Mouse (Mus musculus): ENCODE measurements around the gene Ppard.
A peak's percentile ranks its signal among the peaks of the same experiment; 100 is the strongest.

The Ppard gene

GRCm38 (mm10) chr17:28345271-28345721, 112.8 kb downstream of the Ppard start:
- no peak for DNase-seq

DNA sequence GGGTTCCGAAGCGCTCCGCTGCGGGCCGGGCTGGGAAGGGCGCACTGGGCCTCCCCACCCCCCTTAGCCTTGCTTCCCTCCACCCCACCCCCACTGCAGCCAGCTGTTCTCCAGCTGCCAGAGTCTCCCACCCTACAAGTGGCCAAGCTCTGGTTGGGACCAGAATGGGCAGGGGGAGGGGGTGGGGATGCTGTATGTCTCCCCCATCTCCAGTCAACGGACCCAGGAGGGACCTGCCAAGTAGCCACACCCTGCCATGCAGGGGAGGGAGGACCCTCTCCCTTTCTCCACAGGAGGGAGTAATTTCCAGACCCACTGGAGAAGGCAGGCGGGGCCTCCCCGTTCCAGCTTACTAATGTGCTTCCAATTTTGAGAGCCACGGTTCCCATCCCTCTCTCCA, 113.4 kb downstream of the Ppard start:
- no peak for DNase-seq

DNA sequence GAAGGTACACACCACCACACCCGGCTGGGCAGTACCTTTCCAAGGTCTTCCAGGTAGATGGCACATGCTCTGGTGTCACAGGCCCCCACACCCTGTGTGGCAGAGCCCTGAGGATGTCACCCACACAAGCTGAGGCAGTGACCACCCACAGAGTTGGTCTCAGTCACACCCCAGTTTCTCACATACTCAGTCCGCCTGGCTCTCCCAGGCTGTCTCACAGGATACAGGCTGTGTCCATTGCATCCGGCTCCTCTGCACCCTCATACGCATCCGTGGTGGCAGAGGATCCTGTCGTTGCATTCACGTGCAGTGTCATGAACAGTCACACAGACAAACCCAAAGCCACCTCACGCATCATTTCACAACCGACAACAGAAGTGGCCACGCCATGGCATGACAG, 114.8 kb downstream of the Ppard start:
- no peak for DNase-seq

- no peak for DNase-seq
These were observed 115.7 kb downstream of the Ppard start for GRCm38 (mm10) chr17:28348211-28348610.

DNA sequence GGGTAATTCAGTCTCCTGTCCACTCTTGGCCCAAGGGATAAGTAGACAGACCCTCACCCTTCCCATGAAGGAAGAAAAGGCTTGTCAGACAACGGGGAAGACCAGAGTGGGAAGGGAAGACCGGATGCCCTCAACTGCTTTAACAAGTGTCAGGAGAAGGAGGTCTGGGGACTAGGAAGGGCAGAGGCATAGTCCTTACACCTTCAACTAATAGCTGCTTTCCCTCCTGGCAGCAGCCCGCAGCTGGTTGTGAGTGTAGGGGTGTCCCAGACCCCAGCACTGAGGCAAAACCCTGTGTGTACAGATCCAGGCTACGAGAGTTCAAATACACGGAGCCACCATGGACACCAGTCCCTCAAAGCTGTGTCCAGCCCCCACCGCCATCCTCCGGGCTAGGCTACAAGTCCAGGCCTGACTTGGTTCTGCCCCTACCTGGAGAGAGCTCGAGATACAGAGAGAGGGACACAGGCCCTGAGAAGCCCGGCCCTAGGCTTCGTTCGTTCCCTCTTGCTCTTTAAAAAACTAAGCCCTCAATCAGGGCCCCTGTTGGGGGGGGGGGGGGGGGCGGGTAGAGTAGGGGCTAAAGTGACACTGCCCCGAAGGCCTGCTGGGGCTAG, 116.9 kb downstream of the Ppard start:
- no peak for DNase-seq

- no peak for DNase-seq
These were observed 117.5 kb downstream of the Ppard start for GRCm38 (mm10) chr17:28349901-28350465.

DNA sequence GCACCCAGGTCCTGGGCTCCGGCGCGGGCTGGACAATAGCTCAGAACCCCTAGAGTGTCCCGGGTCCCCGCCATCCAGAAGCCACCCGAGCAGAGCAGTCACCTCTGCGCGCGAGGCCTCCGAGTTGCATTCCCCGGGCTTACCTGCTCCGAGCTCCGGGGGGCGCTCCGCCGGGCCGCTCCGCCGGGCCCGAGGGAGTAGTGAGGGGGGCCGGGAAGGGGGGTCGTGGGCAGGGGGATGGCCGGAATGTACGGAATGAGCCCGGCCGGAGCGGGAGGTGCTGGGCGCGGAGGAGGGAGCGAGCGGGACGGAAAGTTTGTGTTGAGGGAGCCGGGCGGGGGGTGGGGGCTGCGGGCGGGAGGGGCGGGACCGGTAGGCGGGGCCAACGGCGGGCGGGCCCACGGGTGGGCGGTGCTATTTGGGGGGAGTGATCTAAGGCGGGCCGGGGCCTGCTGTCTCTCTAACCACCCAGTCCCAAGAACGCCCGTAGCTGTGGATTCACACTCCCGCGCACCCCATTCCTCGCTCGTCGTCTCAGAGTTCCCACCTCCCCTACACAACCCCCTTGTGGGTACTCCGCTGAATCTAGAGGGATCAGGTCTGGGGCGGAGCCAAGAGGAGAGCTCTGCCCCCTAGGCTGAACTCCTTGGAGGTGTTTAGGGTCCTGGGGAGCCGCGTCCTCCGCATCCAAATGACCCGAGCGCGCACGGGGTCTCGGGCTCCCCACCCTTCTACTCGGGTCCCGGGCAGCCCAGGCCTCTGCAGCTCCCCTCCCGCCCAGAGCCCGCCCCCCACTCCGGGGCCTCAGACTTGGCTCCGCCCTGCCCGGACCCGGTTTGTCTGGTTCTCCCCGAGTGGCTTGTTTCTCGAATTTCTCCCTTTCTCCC, 118.2 kb downstream of the Ppard start, which contains the start of gene Tead3:
Gene Tead3 (minus strand): TSS at position 352 of the 887 bp plus-strand sequence.
- DNase-seq, result peak; percentile 54 to 61
